Mouse (Mus musculus) kidney, embryonic 15.5 days (tissue): ENCODE measurements at regions not wholly inside any gene's neighbourhood (a gene's known extent, or its start where the extent isn't known, plus 50 kb on each side); places are given as distances from the start of the nearest gene placed in this dataset.

ENCODE experiments used
- ATAC-seq: fragments of 200-750 bp; cut with Nextera tagmentation; replicated peaks from 2 replicates; pipeline ENCODE4 v1.8.0; 2017; ENCODE audit warnings: moderate TSS enrichment; ENCODE audit not compliant: low FRiP score
- H3K27ac ChIP-seq: fragments of 300-500 bp; sonication (generic); 2 replicates; pipeline ENCODE4 v1.5.1; 2015; ENCODE audit warnings: mild to moderate bottlenecking, inconsistent platforms
- H3K27me3 ChIP-seq: fragments of 300-500 bp; sonication (generic); 2 replicates; pipeline ENCODE4 v1.6.1; 2015; ENCODE audit warnings: inconsistent platforms
- H3K36me3 ChIP-seq: fragments of 300-500 bp; sonication (generic); 2 replicates; pipeline ENCODE4 v1.6.1; 2015; ENCODE audit warnings: inconsistent platforms
- H3K4me1 ChIP-seq: fragments of 300-500 bp; sonication (generic); 2 replicates; pipeline ENCODE4 v1.6.1; 2015; ENCODE audit warnings: inconsistent platforms
- H3K4me2 ChIP-seq: fragments of 300-500 bp; sonication (generic); 2 replicates; pipeline ENCODE4 v1.6.1; 2015; ENCODE audit warnings: moderate library complexity, mild to moderate bottlenecking, inconsistent platforms
- H3K4me3 ChIP-seq: fragments of 300-500 bp; sonication (generic); replicated peaks from 2 replicates; pipeline ENCODE4 v1.5.1; 2015; ENCODE audit warnings: mild to moderate bottlenecking, inconsistent platforms
- H3K9ac ChIP-seq: fragments of 300-500 bp; sonication (generic); 2 replicates; pipeline ENCODE4 v1.6.1; 2015; ENCODE audit warnings: mild to moderate bottlenecking, inconsistent platforms
- H3K9me3 ChIP-seq: fragments of 300-500 bp; sonication (generic); replicated peaks from 2 replicates; pipeline ENCODE4 v1.6.1; 2016; ENCODE audit warnings: inconsistent platforms
- WGBS: fragments of 180-500 bp; shearing (Covaris S2); methylation state at CpG from one replicate; pipeline ENCODE4 v1.1.7; 2015; ENCODE audit warnings: mixed read lengths; 5-methylcytosine and 5-hydroxymethylcytosine counted together

DNA sequence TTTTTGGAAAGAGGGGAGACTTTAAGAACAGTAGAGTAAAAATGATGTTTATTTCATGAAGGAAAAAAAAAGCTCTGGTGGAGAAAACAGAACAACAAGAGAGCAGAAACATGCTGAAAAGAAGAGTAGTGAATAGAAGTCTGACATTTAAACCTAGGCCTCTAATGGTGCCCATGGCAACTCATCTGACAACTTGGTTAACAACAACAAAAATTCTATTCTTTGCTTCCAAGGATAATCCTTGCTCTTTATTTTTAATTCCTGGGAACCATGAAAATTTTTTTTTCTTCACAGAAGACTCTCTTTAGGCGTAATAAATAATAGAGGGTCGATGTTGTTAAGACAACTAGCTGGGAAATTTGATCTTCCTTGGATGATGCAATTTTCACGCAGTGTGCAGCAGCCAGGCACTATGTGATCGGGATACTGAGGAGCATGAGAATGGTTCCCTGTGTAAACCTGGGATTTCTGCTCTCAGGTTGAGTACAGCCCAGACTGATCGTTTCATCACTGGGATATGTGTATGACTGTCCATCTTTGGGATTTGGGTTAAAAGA is 120.4 kb upstream of the Ndst3 start:
- H3K4me1 ChIP-seq = no peaks in the 10 kb centered on the region
- no peak overlapping the region for H3K9ac ChIP-seq
- H3K4me2 ChIP-seq = no peak overlapping the region
- ATAC-seq = no peak
- H3K27me3 ChIP-seq = no peaks in the 10 kb centered on the region
- H3K9me3 ChIP-seq = no peaks in the 10 kb centered on the region
- no peak overlapping the region for H3K27ac ChIP-seq
- WGBS = 51% methylated on average over 5 of the region's 5 CpGs
- H3K36me3 ChIP-seq = no peaks in the 10 kb centered on the region
- H3K4me3 ChIP-seq = no peak overlapping the region

DNA sequence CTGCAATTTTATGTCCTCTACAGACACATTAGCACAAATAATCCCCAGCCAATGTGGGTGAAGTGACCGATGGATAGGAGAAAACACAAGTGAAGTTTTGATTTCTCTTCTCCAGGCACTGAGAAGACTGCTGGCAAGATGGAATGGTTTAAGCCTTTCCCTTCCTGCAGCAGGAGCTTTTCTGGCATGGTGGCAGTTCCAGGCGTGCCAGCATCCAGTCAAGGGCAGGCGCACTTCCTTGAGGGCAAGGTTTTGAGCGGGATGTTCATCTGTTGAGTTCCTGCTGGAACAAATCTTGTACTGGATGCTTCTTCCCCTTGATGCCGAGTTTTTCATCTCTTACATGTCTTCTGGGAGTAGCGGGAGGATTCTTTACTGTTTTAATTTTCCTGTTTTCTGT is 138.1 kb upstream of the Ndst3 start:
- H3K9ac ChIP-seq = no peak overlapping the region
- H3K4me1 ChIP-seq = no peaks in the 10 kb centered on the region
- ATAC-seq = no peak
- no peaks in the 10 kb centered on the region for H3K36me3 ChIP-seq
- no peaks in the 10 kb centered on the region for H3K27me3 ChIP-seq
- no peak overlapping the region for H3K4me3 ChIP-seq
- WGBS = 78% methylated on average over 6 of the region's 6 CpGs
- no peak overlapping the region for H3K4me2 ChIP-seq
- no peak overlapping the region for H3K27ac ChIP-seq
- H3K9me3 ChIP-seq = no peaks in the 10 kb centered on the region

DNA sequence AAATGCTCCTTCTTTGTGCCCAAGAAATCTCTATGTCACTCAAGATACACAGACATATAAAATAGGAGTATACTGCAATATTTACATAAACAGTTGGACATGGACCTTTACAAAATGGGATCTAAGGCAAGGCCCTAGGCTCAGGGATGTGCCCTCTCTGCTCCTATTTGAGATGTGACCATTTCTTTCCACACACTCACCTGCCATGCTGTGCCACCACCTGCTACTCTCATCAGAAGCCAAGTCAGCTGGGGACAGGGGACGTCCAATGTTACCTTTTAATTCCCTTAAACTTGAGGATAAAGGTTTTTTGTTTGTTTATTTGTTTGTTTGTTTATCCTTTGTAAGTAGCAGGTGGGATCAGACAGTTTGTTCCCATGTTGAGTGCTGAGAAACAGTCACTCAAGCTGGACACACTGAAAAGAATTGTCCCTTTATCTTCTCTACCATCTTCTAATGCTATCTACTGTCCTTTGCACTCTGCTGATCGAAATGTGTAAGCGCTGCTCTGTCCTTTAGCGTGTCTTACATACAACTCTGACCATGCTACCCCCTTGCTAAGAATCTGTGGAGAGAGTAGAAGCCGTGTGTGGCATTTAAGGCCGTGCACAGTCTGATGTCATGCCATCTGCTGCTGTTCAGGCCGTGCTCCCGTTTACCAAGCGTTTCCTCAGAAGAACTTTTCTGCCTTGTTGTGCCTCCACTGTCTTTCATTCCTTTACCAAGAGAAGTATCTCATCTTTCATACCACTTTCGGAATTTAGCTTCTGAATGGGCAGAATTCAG is 147.9 kb upstream of the Ndst3 start:
- no peaks in the 10 kb centered on the region for H3K27me3 ChIP-seq
- no peaks in the 10 kb centered on the region for H3K36me3 ChIP-seq
- no peaks in the 10 kb centered on the region for H3K4me1 ChIP-seq
- H3K4me2 ChIP-seq = no peak overlapping the region
- no peak overlapping the region for H3K27ac ChIP-seq
- no peaks in the 10 kb centered on the region for H3K9me3 ChIP-seq
- 83% methylated on average over 10 of the region's 10 CpGs for WGBS
- no peak for ATAC-seq
- no peak overlapping the region for H3K9ac ChIP-seq
- H3K4me3 ChIP-seq = no peak overlapping the region

DNA sequence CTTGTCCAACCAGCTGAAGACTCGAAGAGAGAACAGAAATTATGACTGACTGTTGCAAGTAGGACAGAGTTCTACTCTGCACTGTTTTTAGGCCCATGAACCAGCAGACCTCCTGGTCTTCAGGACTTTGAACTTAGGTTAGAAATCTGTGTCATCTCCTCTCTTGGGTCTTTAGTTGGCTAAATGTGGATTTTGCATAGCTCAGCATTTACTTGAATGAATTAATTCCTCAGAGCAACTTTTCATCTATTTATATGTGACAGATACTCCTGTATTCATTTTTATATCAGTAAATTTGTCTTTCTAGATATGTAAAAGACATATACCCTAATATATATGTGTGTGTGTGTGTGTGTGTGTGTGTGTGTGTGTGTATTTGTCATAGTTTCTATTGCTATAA is 155.9 kb upstream of the Ndst3 start:
- WGBS = 82% methylated on average over 1 of the region's 1 CpGs

DNA sequence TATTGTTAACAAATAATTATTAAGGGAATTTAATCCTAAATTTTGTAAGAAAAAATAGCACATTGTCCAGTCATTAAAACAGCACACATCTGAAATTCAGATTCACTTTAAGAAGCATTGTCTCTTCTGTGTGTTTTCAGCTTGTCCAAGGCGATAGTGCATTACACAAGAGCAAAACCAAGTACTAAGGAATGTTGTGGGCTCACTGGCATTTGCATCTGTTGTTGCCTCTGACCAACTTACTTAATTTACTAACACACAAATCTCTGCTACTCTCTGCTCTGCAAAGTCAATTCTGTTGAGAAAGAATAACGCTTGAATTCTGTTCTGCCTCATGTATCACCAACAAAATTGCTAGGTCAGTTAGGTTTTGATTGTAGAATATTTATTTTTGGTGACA is 158.0 kb upstream of the Ndst3 start:
- H3K4me3 ChIP-seq = no peak overlapping the region
- no peak overlapping the region for H3K4me2 ChIP-seq
- H3K9me3 ChIP-seq = no peaks in the 10 kb centered on the region
- H3K27me3 ChIP-seq = no peaks in the 10 kb centered on the region
- no peak overlapping the region for H3K9ac ChIP-seq
- no peaks in the 10 kb centered on the region for H3K36me3 ChIP-seq
- no peak for ATAC-seq
- no peak overlapping the region for H3K27ac ChIP-seq
- WGBS = 82% methylated on average over 2 of the region's 2 CpGs
- no peaks in the 10 kb centered on the region for H3K4me1 ChIP-seq

More for the DNA sequence above, 155.9 kb upstream of the Ndst3 start:
- Histone ChIP-seq H3K4me2 (no peak overlapping the region), H3K36me3 (no peaks in the 10 kb centered on the region), H3K27ac (no peak overlapping the region), H3K27me3 (no peaks in the 10 kb centered on the region), H3K4me1 (no peaks in the 10 kb centered on the region), H3K9ac (no peak overlapping the region), H3K9me3 (no peaks in the 10 kb centered on the region), H3K4me3 (no peak overlapping the region)
- ATAC-seq = no peak

DNA sequence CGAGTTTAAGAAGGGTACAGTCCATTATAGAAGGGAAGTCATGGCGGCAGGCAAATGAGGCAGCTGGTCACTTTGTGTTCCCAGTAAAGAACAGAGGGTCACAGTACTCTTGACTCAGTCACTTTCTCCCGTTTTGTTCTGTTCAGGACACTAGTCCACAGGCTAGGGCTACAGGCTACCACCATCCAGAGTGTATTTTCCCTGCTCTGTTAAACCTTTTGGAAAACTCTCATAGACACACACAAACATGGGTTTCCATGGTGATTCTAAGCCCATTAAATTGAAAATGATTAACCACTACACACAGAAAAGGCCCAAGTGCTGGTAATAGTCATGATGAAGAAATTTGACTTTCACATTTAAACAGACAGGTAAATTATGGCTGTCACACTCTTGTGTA is 162.2 kb upstream of the Ndst3 start:
- Histone ChIP-seq H3K27me3 (no peaks in the 10 kb centered on the region), H3K4me3 (no peak overlapping the region), H3K9me3 (no peaks in the 10 kb centered on the region), H3K27ac (no peak overlapping the region), H3K36me3 (no peaks in the 10 kb centered on the region), H3K9ac (no peak overlapping the region), H3K4me1 (no peaks in the 10 kb centered on the region), H3K4me2 (no peak overlapping the region)
- ATAC-seq = peak; percentile 49; the same call in 1 of the 2 replicates
- 82% methylated on average over 3 of the region's 3 CpGs for WGBS

DNA sequence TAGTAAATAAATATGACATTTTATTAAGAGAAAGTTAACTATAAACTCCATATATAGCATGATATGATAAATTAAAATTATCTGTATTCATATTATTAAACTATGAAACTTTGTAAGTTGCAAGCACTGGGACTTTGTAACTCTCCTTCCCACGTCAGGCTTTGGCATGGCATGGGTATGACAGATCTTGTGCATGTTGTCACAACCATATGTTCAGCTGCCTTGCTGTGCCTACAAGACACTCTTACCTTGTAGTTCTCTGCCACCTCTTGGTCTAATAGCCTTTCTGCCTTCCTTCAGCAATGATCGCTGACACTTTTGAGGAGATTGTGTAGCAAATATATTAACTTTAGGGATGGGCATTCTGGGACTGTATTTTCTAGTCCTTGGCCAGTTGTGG is 183.1 kb upstream of the Ndst3 start:
- Histone ChIP-seq H3K4me1 (no peaks in the 10 kb centered on the region), H3K27ac (no peak overlapping the region), H3K9me3 (no peaks in the 10 kb centered on the region), H3K4me2 (no peak overlapping the region), H3K9ac (no peak overlapping the region), H3K4me3 (no peak overlapping the region), H3K27me3 (no peaks in the 10 kb centered on the region), H3K36me3 (no peaks in the 10 kb centered on the region)
- WGBS = 89% methylated on average over 2 of the region's 2 CpGs
- ATAC-seq = no peak

DNA sequence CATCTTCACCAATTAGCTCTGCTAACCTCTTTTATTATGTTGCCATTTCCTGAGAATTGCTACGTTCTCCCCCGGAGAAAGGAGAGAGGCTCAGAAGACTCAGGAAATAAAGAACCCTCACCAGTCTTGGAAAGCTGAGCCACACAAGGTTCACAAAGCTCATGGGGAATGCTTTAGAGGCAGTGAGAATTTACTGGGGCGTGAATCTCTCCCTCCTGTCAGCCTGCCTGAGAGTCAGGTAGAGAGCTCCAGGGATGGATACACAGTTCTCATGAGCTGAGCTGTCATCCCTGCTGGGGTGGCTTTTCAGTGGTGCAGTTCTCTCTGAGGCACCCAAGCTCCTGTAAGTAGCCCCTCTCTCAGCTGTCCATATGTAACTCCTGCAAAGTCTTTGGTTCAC is 203.0 kb upstream of the Ndst3 start:
- no peak overlapping the region for H3K27ac ChIP-seq
- WGBS = 17% methylated on average over 3 of the region's 3 CpGs
- no peaks in the 10 kb centered on the region for H3K36me3 ChIP-seq
- no peaks in the 10 kb centered on the region for H3K4me1 ChIP-seq
- no peak overlapping the region for H3K4me3 ChIP-seq
- no peaks in the 10 kb centered on the region for H3K27me3 ChIP-seq
- H3K9ac ChIP-seq = no peak overlapping the region
- no peak overlapping the region for H3K4me2 ChIP-seq
- ATAC-seq = peak; percentile 62; the same call in 1 of the 2 replicates
- no peaks in the 10 kb centered on the region for H3K9me3 ChIP-seq

DNA sequence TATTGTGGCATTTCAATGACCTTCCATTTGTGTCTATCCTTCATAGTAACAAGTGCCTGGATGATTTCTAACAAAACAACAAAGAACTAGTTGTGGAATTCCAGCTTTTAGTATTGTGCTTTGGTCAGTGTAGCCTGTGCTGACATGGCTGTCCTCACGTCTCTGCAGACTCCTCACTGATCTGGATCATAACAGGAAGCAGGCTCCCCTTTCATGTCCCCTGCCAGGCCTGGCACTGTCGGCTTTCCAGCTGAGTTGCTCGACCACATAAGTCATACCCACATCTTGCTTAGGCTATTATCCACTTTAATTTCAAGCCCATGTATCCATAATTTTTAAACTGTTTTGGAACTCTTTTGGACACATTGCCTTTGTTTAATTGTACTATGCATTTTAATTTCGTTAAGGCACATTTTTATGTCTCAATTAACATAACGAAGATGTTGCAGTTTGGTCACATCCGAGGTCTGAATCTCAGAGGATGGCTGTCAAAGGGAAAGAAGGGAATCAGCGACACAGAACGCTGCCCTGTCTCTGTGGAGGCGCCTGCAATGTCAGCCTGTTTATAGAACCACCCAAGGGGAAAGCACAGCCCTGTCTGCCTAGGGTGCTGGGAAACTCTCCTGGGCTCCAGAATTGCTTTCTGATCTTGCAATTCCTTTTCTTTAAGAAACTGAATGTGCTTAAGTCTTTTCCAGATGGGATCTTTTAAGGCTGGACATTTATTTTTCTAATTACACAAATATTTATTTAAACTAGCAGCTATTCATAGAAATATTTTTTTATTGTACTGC is 215.5 kb upstream of the Ndst3 start:
- peak; percentile 93 for ATAC-seq
- H3K4me2 ChIP-seq = 0 out of 2 replicates have a peak overlapping the region, but pooled peaks have one; percentile 12
- peak overlapping the region; percentile 62; the same call in 1 of the 2 replicates for H3K27ac ChIP-seq

DNA sequence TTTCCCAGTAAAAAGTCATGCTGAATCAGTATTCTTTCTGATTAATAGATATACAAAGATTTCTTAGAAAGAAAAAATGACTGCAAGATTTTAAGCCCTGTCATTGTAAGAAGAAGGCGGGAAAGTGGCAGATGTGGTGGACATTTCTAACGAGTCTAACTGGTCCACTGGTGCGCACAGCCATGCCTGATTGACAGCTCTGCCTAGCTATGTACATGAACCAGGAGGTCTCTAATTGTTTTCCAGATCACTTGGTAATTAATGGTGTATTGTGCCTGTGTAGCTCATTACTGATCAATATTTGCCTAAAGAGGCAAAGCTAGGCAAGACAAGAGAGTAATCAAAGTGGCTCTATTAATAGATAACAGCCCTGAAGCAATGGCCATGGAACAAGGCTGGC is 227.5 kb upstream of the Ndst3 start:
- no peak; the same call in 1 of the 2 replicates for ATAC-seq
- no peak overlapping the region for H3K4me3 ChIP-seq
- no peaks in the 10 kb centered on the region for H3K27me3 ChIP-seq
- H3K36me3 ChIP-seq = no peaks in the 10 kb centered on the region
- H3K27ac ChIP-seq = no peak overlapping the region
- WGBS = 74% methylated on average over 3 of the region's 3 CpGs
- no peak overlapping the region for H3K4me2 ChIP-seq
- H3K9me3 ChIP-seq = no peaks in the 10 kb centered on the region
- H3K4me1 ChIP-seq = no peaks in the 10 kb centered on the region
- H3K9ac ChIP-seq = no peak overlapping the region

More for the DNA sequence above, 215.5 kb upstream of the Ndst3 start:
- WGBS = 23% methylated on average over 9 of the region's 9 CpGs
- Histone ChIP-seq H3K27me3 (no peaks in the 10 kb centered on the region), H3K36me3 (no peaks in the 10 kb centered on the region), H3K9me3 (no peaks in the 10 kb centered on the region), H3K4me1 (peaks cover 2% of the 10 kb centered on the region; the same call in 1 of the 2 replicates), H3K9ac (no peak overlapping the region), H3K4me3 (no peak overlapping the region)

DNA sequence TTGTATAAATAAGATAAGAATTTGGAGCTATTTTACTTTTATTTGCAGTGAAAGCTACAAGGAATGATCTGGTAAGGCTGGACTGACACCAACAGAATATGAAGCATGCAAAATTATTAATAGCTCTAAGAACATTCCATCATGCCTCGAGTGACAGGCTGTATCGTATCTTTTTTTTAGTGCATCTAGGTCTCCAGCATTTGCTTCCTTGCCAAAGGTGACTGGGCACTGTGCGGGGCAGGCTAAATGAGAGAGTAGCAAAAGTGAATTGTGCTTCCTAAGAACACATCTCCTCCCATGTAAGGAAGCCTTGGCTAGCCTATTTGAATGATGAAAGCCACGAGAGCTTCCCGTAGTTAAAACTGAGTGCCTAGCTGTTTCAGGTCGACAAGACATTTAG is 261.5 kb upstream of the Ndst3 start:
- no peak overlapping the region for H3K4me2 ChIP-seq
- no peaks in the 10 kb centered on the region for H3K9me3 ChIP-seq
- no peak for ATAC-seq
- no peak overlapping the region for H3K27ac ChIP-seq
- H3K36me3 ChIP-seq = no peaks in the 10 kb centered on the region
- H3K27me3 ChIP-seq = no peaks in the 10 kb centered on the region
- H3K4me3 ChIP-seq = no peak overlapping the region
- no peak overlapping the region for H3K9ac ChIP-seq
- no peaks in the 10 kb centered on the region for H3K4me1 ChIP-seq
- 76% methylated on average over 6 of the region's 6 CpGs for WGBS

DNA sequence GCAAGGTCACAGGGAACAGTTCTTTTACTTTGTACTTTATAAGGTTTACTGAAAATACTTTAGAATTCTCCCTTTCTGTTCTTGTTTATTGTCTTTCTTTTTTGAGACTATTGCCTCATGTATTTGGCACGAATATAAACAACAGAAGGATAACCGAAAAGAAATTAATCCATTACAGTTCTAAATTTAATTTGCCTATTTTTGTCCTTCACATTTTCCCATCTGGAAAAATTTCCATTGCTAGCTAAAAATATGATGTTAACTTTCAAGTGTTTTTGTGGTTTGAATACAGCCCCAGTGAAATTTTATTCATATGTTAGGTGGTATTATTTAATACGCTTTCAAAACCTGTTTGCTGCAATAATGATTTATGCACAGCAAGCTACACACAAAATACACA is 276.7 kb upstream of the Ndst3 start:
- Histone ChIP-seq H3K4me1 (no peaks in the 10 kb centered on the region), H3K36me3 (no peaks in the 10 kb centered on the region), H3K9me3 (no peaks in the 10 kb centered on the region), H3K9ac (no peak overlapping the region), H3K4me2 (no peak overlapping the region), H3K27ac (no peak overlapping the region), H3K4me3 (no peak overlapping the region), H3K27me3 (no peaks in the 10 kb centered on the region)
- WGBS = 87% methylated on average over 3 of the region's 3 CpGs
- ATAC-seq = no peak
